Mouse (Mus musculus): ENCODE measurements around the gene Hmg20b. TPM values are rescaled to one million over a fixed set of nuclear protein-coding genes. Genes with fewer than 3 reads are reported as not detected.
A peak's percentile ranks its signal among the peaks of the same experiment; 100 is the strongest.

The Hmg20b gene
- polyA plus RNA-seq, 1 experiment, result 80.2 TPM

GRCm38 (mm10) chr10:81303761-81304160, 46.5 kb downstream of the Hmg20b start:
- peaks cover 13% of the 10 kb centered on the region for H3K79me2 ChIP-seq (ENCODE audit: control insufficient read depth, insufficient read depth)
- H3K4me3 ChIP-seq, result no peak overlapping the region
- H3K27me3 ChIP-seq (ENCODE audit: control insufficient read depth, insufficient read depth, insufficient read length), result no peaks in the 10 kb centered on the region
- no peak overlapping the region for H3K4me2 ChIP-seq (ENCODE audit: low read depth)
- TF ChIP-seq MAX (IDR thresholded peaks at IDR 0.05; ENCODE audit: low read depth) (no peak), USF1 (IDR thresholded peaks at IDR 0.05; ENCODE audit: low read depth) (no peak), TCF3 (IDR thresholded peaks at IDR 0.05; ENCODE audit: insufficient read length, low read depth) (no peak), E2F4 (IDR thresholded peaks at IDR 0.05; ENCODE audit: insufficient read depth) (no peak), POLR2AphosphoS2 (IDR thresholded peaks at IDR 0.05; ENCODE audit: insufficient read length, low read depth) (no peak), REST (IDR thresholded peaks at IDR 0.05; ENCODE audit: insufficient read depth, insufficient read length) (no peak), MYOG (IDR thresholded peaks at IDR 0.05; ENCODE audit: control insufficient read depth in 1 of 3, insufficient read depth in 1 of 3, insufficient read length in 2 of 3, low read depth in 2 of 3) (no peak), MYOD1 (IDR thresholded peaks at IDR 0.05; ENCODE audit: control insufficient read depth in 1 of 3, insufficient read length in 2 of 3, low read depth in 2 of 3) (no peak), CEBPB (IDR thresholded peaks at IDR 0.05; ENCODE audit: insufficient read depth, poor library complexity, severe bottlenecking) (no peak), TCF12 (IDR thresholded peaks at IDR 0.05; ENCODE audit: insufficient read depth, poor library complexity, severe bottlenecking) (no peak), POLR2A (IDR thresholded peaks at IDR 0.05; ENCODE audit: insufficient read length, low read depth) (no peak), SRF (IDR thresholded peaks at IDR 0.05; ENCODE audit: control insufficient read depth, insufficient read length, low read depth) (no peak)
- no peaks in the 10 kb centered on the region for H3K36me3 ChIP-seq (ENCODE audit: control insufficient read depth, insufficient read depth)
- no peak overlapping the region for H3ac ChIP-seq (ENCODE audit: control insufficient read depth, insufficient read length)

DNA sequence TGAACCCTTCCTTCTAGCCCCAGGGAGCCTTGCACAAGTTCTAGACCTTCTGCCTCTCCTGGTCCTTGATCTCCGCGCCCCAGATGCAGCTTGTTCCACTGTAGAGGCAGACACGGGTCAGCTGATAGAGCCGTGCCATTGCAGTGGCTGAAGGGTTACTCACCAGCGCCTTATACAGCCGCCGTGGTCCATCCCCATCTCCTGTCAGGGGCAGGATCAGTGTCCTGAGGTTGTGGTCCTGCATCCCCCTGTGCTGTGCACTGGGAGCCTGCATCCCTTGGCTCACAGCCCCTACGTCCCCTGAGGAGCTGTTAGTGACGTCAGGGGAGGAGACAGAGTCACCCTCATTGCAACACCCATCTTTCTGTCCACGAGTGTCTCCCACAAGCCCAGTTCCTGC, 47.0 kb downstream of the Hmg20b start:
- peak overlapping the region; percentile 40 for H3K4me2 ChIP-seq (ENCODE audit: low read depth)
- H3K36me3 ChIP-seq (ENCODE audit: control insufficient read depth, insufficient read depth), result no peaks in the 10 kb centered on the region
- H3K27me3 ChIP-seq (ENCODE audit: control insufficient read depth, insufficient read depth, insufficient read length), result no peaks in the 10 kb centered on the region
- TF ChIP-seq TCF12 (IDR thresholded peaks at IDR 0.05; ENCODE audit: insufficient read depth, poor library complexity, severe bottlenecking) (no peak), USF1 (IDR thresholded peaks at IDR 0.05; ENCODE audit: low read depth) (no peak), MAX (IDR thresholded peaks at IDR 0.05; ENCODE audit: low read depth) (no peak), POLR2A (IDR thresholded peaks at IDR 0.05; ENCODE audit: insufficient read length, low read depth) (no peak), REST (IDR thresholded peaks at IDR 0.05; ENCODE audit: insufficient read depth, insufficient read length) (no peak), CEBPB (IDR thresholded peaks at IDR 0.05; ENCODE audit: insufficient read depth, poor library complexity, severe bottlenecking) (no peak)
- peaks cover 18% of the 10 kb centered on the region for H3K79me2 ChIP-seq (ENCODE audit: control insufficient read depth, insufficient read depth)
- no peak overlapping the region for H3K4me3 ChIP-seq
- H3ac ChIP-seq (ENCODE audit: control insufficient read depth, insufficient read length), result no peak overlapping the region

- H3K27me3 ChIP-seq (ENCODE audit: control insufficient read depth, insufficient read depth, insufficient read length), result no peaks in the 10 kb centered on the region
- H3K79me2 ChIP-seq (ENCODE audit: control insufficient read depth, insufficient read depth), result peaks cover 21% of the 10 kb centered on the region
- H3K36me3 ChIP-seq (ENCODE audit: control insufficient read depth, insufficient read depth), result no peaks in the 10 kb centered on the region
- H3K4me3 ChIP-seq, result no peak overlapping the region
- no peak overlapping the region for H3ac ChIP-seq (ENCODE audit: control insufficient read depth, insufficient read length)
- H3K4me2 ChIP-seq (ENCODE audit: low read depth), result peak overlapping the region; percentile 40
- no peak for TF ChIP-seq POLR2AphosphoS2 (IDR thresholded peaks at IDR 0.05; ENCODE audit: insufficient read length, low read depth)
- peak in 2 of 3 experiments; percentile 77 to 80 for TF ChIP-seq MYOG (IDR thresholded peaks at IDR 0.05; ENCODE audit: control insufficient read depth in 1 of 3, insufficient read depth in 1 of 3, insufficient read length in 2 of 3, low read depth in 2 of 3)
- peak in 1 of 3 experiments; percentile 67 for TF ChIP-seq MYOD1 (IDR thresholded peaks at IDR 0.05; ENCODE audit: control insufficient read depth in 1 of 3, insufficient read length in 2 of 3, low read depth in 2 of 3)
- no peak for TF ChIP-seq CEBPB (IDR thresholded peaks at IDR 0.05; ENCODE audit: insufficient read depth, poor library complexity, severe bottlenecking)
- no peak for TF ChIP-seq REST (IDR thresholded peaks at IDR 0.05; ENCODE audit: insufficient read depth, insufficient read length)
- TF ChIP-seq POLR2A (IDR thresholded peaks at IDR 0.05; ENCODE audit: insufficient read length, low read depth), result no peak
These were observed 47.5 kb downstream of the Hmg20b start for GRCm38 (mm10) chr10:81302781-81303218.

DNA sequence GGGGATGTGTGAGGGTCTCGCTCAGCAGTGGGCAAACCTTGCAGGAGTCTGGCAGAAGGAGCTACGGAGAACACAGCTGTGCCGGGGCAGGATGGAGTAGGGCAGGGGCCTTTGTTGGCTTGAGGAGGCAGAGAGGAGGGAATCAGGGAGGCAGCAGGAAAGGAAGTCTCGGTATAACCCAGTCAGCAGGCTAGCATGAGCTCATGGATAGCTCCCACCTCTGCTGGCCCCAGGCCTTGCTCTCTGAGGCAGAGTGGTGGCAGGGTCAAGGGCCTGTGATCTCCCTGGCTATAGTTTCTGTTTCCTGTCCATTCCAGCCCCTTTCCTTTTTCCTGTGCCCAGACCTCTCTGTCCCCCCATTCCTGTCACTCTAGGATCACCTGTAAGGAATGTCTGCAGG, 48.0 kb downstream of the Hmg20b start:
- H3ac ChIP-seq (ENCODE audit: control insufficient read depth, insufficient read length), result no peak overlapping the region
- H3K36me3 ChIP-seq (ENCODE audit: control insufficient read depth, insufficient read depth), result no peaks in the 10 kb centered on the region
- peaks cover 26% of the 10 kb centered on the region for H3K79me2 ChIP-seq (ENCODE audit: control insufficient read depth, insufficient read depth)
- H3K27me3 ChIP-seq (ENCODE audit: control insufficient read depth, insufficient read depth, insufficient read length), result no peaks in the 10 kb centered on the region
- no peak overlapping the region for H3K4me3 ChIP-seq
- peak overlapping the region; percentile 22 for H3K4me2 ChIP-seq (ENCODE audit: low read depth)
- TF ChIP-seq E2F4 (IDR thresholded peaks at IDR 0.05; ENCODE audit: insufficient read depth) (no peak), MYOG (IDR thresholded peaks at IDR 0.05; ENCODE audit: control insufficient read depth in 1 of 3, insufficient read depth in 1 of 3, insufficient read length in 2 of 3, low read depth in 2 of 3) (no peak), POLR2A (IDR thresholded peaks at IDR 0.05; ENCODE audit: insufficient read length, low read depth) (no peak), REST (IDR thresholded peaks at IDR 0.05; ENCODE audit: insufficient read depth, insufficient read length) (no peak), MYOD1 (IDR thresholded peaks at IDR 0.05; ENCODE audit: control insufficient read depth in 1 of 3, insufficient read length in 2 of 3, low read depth in 2 of 3) (no peak), MAX (IDR thresholded peaks at IDR 0.05; ENCODE audit: low read depth) (no peak), TCF3 (IDR thresholded peaks at IDR 0.05; ENCODE audit: insufficient read length, low read depth) (no peak), POLR2AphosphoS2 (IDR thresholded peaks at IDR 0.05; ENCODE audit: insufficient read length, low read depth) (no peak), USF1 (IDR thresholded peaks at IDR 0.05; ENCODE audit: low read depth) (no peak), SRF (IDR thresholded peaks at IDR 0.05; ENCODE audit: control insufficient read depth, insufficient read length, low read depth) (no peak), CEBPB (IDR thresholded peaks at IDR 0.05; ENCODE audit: insufficient read depth, poor library complexity, severe bottlenecking) (no peak), TCF12 (IDR thresholded peaks at IDR 0.05; ENCODE audit: insufficient read depth, poor library complexity, severe bottlenecking) (no peak)

DNA sequence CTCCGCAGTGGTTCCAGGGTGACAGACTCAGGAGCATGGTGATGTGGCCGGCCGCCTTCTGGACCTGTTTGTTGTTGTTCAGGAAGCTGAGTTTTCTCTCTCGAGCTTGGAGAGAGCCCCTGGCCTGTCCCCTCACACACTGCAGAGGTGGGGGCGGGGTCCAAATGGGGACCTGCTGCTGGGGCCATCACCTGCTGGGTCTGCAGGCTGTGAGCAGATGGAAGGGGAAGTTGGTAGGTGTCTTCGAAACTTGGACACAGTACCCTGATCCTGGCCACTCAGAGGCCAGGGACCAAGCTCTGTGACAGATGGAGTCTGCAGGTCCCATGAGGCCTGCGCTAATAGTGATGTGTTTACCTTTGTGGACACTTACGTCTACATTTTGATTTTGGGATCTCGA, 49.0 kb downstream of the Hmg20b start:
- TF ChIP-seq USF1 (IDR thresholded peaks at IDR 0.05; ENCODE audit: low read depth), result no peak
- no peak for TF ChIP-seq MAX (IDR thresholded peaks at IDR 0.05; ENCODE audit: low read depth)
- no peak for TF ChIP-seq TCF12 (IDR thresholded peaks at IDR 0.05; ENCODE audit: insufficient read depth, poor library complexity, severe bottlenecking)
- Histone ChIP-seq H3K36me3 (ENCODE audit: control insufficient read depth, insufficient read depth) (no peaks in the 10 kb centered on the region), H3K4me3 (no peak overlapping the region), H3K79me2 (ENCODE audit: control insufficient read depth, insufficient read depth) (peaks cover 33% of the 10 kb centered on the region), H3ac (ENCODE audit: control insufficient read depth, insufficient read length) (no peak overlapping the region), H3K4me2 (ENCODE audit: low read depth) (no peak overlapping the region), H3K27me3 (ENCODE audit: control insufficient read depth, insufficient read depth, insufficient read length) (no peaks in the 10 kb centered on the region)

Measured in myocyte (in vitro differentiated cells).